Mouse (Mus musculus): ENCODE results near the gene Dis3l2.

DNA sequence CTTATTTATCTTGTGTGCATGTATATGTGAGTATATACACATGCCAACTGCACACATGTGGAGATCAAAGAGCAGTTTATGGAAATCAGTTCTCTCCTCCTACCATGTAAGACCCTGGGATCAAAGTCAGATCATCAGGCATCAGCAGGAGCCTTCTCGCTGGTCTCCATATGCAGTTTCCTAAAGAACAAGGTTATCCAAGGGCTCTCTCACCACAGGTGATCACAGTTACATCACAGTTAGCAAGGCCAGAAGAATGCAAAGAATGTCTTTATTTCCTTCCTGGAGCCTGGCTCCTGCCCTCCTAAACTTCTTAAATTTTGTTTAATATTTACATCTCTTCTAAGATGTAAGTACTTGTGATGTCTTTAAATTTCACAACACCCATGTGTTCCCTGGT is 304.6 kb downstream of the Dis3l2 start:
- TF ChIP-seq POLR2A (IDR thresholded peaks at IDR 0.05; ENCODE audit: borderline replicate concordance, control insufficient read depth, low read depth, low read length) = no peak
- TF ChIP-seq CTCF (IDR thresholded peaks at IDR 0.05; ENCODE audit: control insufficient read depth, insufficient read depth, low read length) = no peak

All from bone marrow, adult 2 months (tissue).